In genomic region chr7:37343691-37344233, GRCm38 (mm10) we compare ENCODE assay signal across 9 mouse cellular contexts.
DNase-seq lines count a peak whose midpoint lies in the region; ATAC-seq and TF ChIP-seq lines count a peak whose summit lies in the region.
"Had no signal": no experiment of that assay in that cellular context is flagged by ENCODE, and none has a peak within 500 bp of the region (broad histone marks: within the 10 kb centered on the region; RNA-seq: fewer than 3 reads in every experiment).

No protein-coding gene starts in this region.

- peaks cover 57% of the 10 kb centered on the region for H3K27me3 ChIP-seq in heart, embryonic 15.5 days
- peaks cover 5% of the 10 kb centered on the region for H3K27me3 ChIP-seq in heart, adult 2 months (ENCODE audit: control insufficient read depth, insufficient read depth, low read length)
- H3K27me3 ChIP-seq in hindbrain, embryonic 15.5 days, result no peaks in the 10 kb centered on the region
- H3K27me3 ChIP-seq in midbrain, embryonic 13.5 days, result peaks cover 22% of the 10 kb centered on the region

- no peaks in the 10 kb centered on the region for H3K79me2 ChIP-seq in heart, adult 2 months (replicated peaks; ENCODE audit: control insufficient read depth, insufficient read depth, low read length)

- TF ChIP-seq EP300 in heart, adult 2 months (IDR thresholded peaks at IDR 0.05; ENCODE audit: insufficient read depth, low read depth, low read length), result no peak

- no peak overlapping the region for H3K27ac ChIP-seq in heart, embryonic 15.5 days
- H3K27ac ChIP-seq in heart, adult 2 months, result no peak overlapping the region
- no peak overlapping the region for H3K27ac ChIP-seq in cortical plate, adult 2 months (ENCODE audit: insufficient read depth, low read length)
- H3K27ac ChIP-seq in hindbrain, embryonic 15.5 days (replicated peaks), result no peak overlapping the region
- H3K27ac ChIP-seq in midbrain, embryonic 13.5 days, result no peak overlapping the region

- ATAC-seq in heart, embryonic 15.5 days (replicated peaks; ENCODE audit: insufficient number of reproducible peaks, insufficient read depth, low FRiP score, low read depth), result no peak
- ATAC-seq in hindbrain, embryonic 15.5 days (ENCODE audit: low FRiP score, low read depth), result no peak
- ATAC-seq in midbrain, embryonic 13.5 days, result 0 out of 2 replicates have a peak, but pooled peaks have one; percentile 38
- ATAC-seq in erythroblast, adult 5-6 weeks (replicated peaks; ENCODE audit: low FRiP score, poor library complexity, severe bottlenecking), result no peak

- no peaks in the 10 kb centered on the region for H3K9me3 ChIP-seq in heart, embryonic 15.5 days (replicated peaks)
- H3K9me3 ChIP-seq in hindbrain, embryonic 15.5 days, result no peaks in the 10 kb centered on the region
- no peaks in the 10 kb centered on the region for H3K9me3 ChIP-seq in midbrain, embryonic 13.5 days

- WGBS in heart, embryonic 15.5 days, result 47% methylated on average over 18 of the region's 18 CpGs
- 54% methylated on average over 18 of the region's 18 CpGs for WGBS in heart, adult 2 months
- 25% methylated on average over 18 of the region's 18 CpGs for WGBS in hindbrain, embryonic 15.5 days
- 26% methylated on average over 18 of the region's 18 CpGs for WGBS in midbrain, embryonic 13.5 days

- no peaks in the 10 kb centered on the region for H3K36me3 ChIP-seq in heart, embryonic 15.5 days
- H3K36me3 ChIP-seq in heart, adult 2 months (ENCODE audit: control insufficient read depth, insufficient read depth, low read length), result no peaks in the 10 kb centered on the region
- no peaks in the 10 kb centered on the region for H3K36me3 ChIP-seq in hindbrain, embryonic 15.5 days
- no peaks in the 10 kb centered on the region for H3K36me3 ChIP-seq in midbrain, embryonic 13.5 days

- H3K9ac ChIP-seq in heart, embryonic 15.5 days, result no peak overlapping the region
- H3K9ac ChIP-seq in heart, adult 2 months (ENCODE audit: low read depth, low read length), result no peak overlapping the region
- H3K9ac ChIP-seq in hindbrain, embryonic 15.5 days, result 0 out of 2 replicates have a peak overlapping the region, but pooled peaks have one; percentile 14
- H3K9ac ChIP-seq in midbrain, embryonic 13.5 days (replicated peaks), result peak overlapping the region; percentile 63; the same call in 1 of the 2 replicates

- TF ChIP-seq CTCF in heart, adult 2 months (IDR thresholded peaks at IDR 0.05), result no peak
- no peak for TF ChIP-seq CTCF in cortical plate, adult 2 months (IDR thresholded peaks at IDR 0.05; ENCODE audit: extremely low read depth, insufficient read depth, low read length)

- no peak for TF ChIP-seq POLR2A in heart, adult 2 months (IDR thresholded peaks at IDR 0.05; ENCODE audit: insufficient read depth, low read depth, low read length)
- TF ChIP-seq POLR2A in cortical plate, adult 2 months (IDR thresholded peaks at IDR 0.05; ENCODE audit: extremely low read depth, insufficient read depth, low read length), result no peak

- peaks cover 10% of the 10 kb centered on the region for H3K4me1 ChIP-seq in heart, embryonic 15.5 days (replicated peaks)
- no peaks in the 10 kb centered on the region for H3K4me1 ChIP-seq in heart, adult 2 months (ENCODE audit: control insufficient read depth, insufficient read depth, low read length)
- no peaks in the 10 kb centered on the region; the same call in 1 of the 2 replicates for H3K4me1 ChIP-seq in cortical plate, adult 2 months (ENCODE audit: control insufficient read depth, insufficient read depth, low read length)
- H3K4me1 ChIP-seq in hindbrain, embryonic 15.5 days (replicated peaks), result peaks cover 34% of the 10 kb centered on the region
- peaks cover 29% of the 10 kb centered on the region for H3K4me1 ChIP-seq in midbrain, embryonic 13.5 days (replicated peaks)

- H3K4me2 ChIP-seq in heart, embryonic 15.5 days, result peak overlapping the region; percentile 74
- H3K4me2 ChIP-seq in hindbrain, embryonic 15.5 days, result peak overlapping the region; percentile 84
- peak overlapping the region; percentile 72 for H3K4me2 ChIP-seq in midbrain, embryonic 13.5 days (replicated peaks)

- no peak for DNase-seq in heart, adult 2 months
- no peak for DNase-seq in ovary, postnatal 14 days (ENCODE audit: low spot score)
- no peak for DNase-seq in adrenal gland, postnatal 10 days
- DNase-seq: adrenal gland, postnatal 25 days had no signal

- peak overlapping the region; percentile 44; the same call in 1 of the 2 replicates for H3K4me3 ChIP-seq in heart, embryonic 15.5 days
- H3K4me3 ChIP-seq in heart, adult 2 months, result no peak overlapping the region
- H3K4me3 ChIP-seq in cortical plate, adult 2 months (ENCODE audit: insufficient read depth, low read length), result peak overlapping the region; percentile 48; the same call in 1 of the 2 replicates
- H3K4me3 ChIP-seq in hindbrain, embryonic 15.5 days, result peak overlapping the region; percentile 38
- H3K4me3 ChIP-seq in midbrain, embryonic 13.5 days (replicated peaks), result peak overlapping the region; percentile 35; the same call in 1 of the 2 replicates

- intact Hi-C loops in heart, adult 2 months (cut with DNase I), result loop anchor here (2.0 to 10.0 kb wide), 3 partner anchors 209 to 1657 kb away; no protein-coding TSS in a partner anchor

Comparison
In these comparisons a context has a peak if more than half of its experiments do, and no peak if none do; other contexts are left out.
1. H3K9ac ChIP-seq: peak in hindbrain, embryonic 15.5 days (single experiment) and midbrain, embryonic 13.5 days (single experiment); none in heart, embryonic 15.5 days (single experiment) and heart, adult 2 months (single experiment).
2. Peak in every context shown above with its lines, with median percentiles within 50 percentile points of each other: H3K4me2 ChIP-seq.